Mouse (Mus musculus) erythroblast, embryonic 14.5 days (primary cell): ENCODE data around the gene Ankrd11.

Experiments used
- GATA1 ChIP-seq: IDR thresholded peaks from 2 replicates; pipeline ENCODE4 v1.6.1; 2012; ENCODE audit warnings: low read length, inconsistent platforms, mixed read lengths
- TAL1 ChIP-seq: IDR thresholded peaks from 3 replicates; pipeline ENCODE4 v1.6.1; 2012; ENCODE audit warnings: low read length, inconsistent platforms, mixed read lengths

DNA sequence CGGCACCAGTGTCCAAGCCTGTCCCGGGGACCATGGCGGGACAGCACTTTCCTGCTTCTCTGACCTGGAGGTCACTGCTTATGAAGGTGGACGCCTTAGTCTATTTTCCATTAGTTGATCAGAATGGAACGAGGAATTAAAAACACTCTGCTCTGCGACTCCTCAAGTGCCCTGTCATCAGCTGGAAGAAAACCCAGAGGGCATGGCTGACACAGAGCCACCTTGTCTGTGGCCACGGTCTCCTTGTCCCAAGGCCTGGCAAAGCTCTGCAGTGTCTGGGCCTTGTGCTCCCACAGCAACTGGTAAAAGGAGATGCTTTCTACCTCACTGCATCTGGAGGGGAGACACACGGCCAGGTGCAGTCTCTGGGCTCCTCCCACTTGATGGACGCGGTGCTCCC, 158.4 kb downstream of the Ankrd11 start:
- no peak for TF ChIP-seq GATA1
- TF ChIP-seq TAL1: no peak
